Mouse (Mus musculus): ENCODE results near the gene Dthd1.

The Dthd1 gene

DNA sequence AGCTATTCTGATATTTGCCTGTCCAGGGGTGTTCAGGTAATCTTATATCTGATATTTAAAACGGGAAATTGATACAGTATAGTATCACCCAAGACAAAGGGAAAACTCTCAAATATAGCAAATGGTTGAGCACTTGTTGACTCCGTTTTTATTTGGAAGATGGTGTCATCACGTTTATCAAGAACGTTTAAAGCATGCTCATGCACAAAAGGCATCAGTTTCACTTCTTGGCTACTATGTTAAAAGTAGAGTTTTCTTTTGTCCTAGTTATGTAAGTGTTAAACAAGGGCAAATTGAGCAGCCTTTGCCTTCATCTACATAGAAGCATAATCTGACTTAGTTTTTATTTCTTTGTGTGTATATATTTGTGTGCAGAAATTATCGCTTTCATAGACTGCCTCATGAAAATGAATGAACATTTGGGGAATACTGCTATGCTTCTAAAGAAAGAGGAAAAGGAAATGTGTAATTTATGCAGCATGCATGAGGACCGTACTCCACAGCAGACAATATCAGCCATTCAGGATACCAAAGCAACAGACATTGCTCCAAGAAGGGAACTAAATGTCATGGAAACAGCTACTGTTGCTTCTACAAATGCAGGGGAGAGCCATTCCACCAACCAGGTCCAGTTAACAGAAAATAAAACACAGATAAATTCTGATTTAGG lies at the start of gene Dthd1:
Gene Dthd1 (plus strand): TSS at position 422 of the 670 bp plus-strand sequence.
- no peak for DNase-seq

DNA sequence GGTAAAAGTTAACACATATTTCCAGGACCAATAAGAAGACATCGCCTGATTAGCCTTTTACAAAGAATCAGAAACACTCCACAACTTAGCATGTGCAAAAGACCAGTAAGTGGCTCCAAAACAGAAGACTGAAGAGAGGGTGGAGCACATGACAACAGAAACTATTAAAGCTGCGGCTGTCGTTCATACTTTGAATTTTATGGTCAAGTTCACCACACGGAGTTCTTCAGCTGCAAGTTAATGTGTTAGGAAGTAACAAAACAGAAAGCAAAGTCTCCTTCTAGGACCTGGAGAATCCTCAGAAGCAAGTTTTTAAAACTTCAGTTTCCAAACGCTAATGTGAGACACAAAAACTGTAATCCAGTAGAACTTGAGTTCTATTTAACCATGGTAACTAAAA lies 49.5 kb upstream of the Dthd1 start:
- DNase-seq = no peak

DNA sequence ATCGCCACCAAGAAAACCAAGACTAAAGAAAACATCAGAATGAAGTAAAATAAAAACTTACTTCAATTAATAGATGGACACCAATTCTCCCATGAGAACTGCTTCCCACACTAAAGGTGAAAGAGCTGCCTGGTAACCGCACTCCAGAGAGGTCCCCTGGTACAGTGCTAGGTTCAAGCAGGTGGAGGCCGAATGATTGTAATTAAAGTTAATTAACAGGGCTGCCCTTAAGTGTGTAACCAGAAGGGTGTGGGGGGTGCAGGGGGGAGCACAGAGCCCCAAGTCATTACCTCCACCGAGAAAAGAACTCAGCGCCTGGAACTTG lies 48.2 kb upstream of the Dthd1 start:
- DNase-seq = no peak

DNA sequence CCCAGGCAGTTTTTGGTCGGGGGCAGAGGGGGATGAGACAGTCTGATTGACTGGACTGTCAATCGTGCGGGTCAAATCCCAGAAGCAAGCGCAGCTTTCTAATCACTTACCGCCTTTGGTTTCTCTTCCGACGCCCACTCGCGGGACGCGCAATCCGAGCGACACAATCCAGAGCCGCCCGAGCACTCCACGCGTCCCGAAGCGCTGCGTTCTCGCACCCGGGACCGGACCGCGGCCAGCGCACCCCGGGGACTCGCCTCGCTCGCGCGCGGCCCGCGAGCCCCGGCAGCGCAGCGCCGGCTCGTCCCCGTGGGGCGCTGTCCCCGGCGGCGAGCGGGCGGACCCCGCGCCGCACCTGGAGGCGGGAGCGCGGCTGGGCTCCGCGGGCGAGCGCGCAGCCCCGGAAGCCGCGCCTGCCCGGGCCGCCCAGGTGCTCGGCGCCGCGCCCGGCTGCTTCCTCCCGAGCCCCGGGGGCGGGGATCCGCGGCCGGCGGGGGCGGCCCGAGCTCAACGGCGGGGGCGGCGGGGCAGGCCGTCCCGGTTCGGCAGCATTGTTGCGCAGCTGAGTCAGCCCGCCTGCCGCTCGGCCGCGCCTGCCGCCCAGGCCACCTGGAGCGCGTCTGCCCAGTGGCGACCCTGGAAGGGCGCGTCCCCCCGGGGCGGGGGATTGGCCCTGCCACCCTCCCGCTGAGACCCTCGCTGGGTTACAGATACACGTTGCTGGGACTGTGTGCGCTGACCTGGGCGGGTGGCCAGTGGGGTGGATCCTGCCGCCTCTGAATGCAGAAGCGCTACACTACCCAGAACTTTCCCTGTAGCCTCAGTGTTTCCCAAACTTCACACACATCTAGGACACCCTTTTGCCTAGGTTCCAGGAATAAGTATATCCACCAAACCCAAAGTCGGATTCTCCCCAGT lies 47.6 kb upstream of the Dthd1 start, which contains the start of gene Arap2:
Gene Arap2 (minus strand): TSS at position 376 of the 918 bp plus-strand sequence.
- DNase-seq = peak; percentile 50 to 74

DNA sequence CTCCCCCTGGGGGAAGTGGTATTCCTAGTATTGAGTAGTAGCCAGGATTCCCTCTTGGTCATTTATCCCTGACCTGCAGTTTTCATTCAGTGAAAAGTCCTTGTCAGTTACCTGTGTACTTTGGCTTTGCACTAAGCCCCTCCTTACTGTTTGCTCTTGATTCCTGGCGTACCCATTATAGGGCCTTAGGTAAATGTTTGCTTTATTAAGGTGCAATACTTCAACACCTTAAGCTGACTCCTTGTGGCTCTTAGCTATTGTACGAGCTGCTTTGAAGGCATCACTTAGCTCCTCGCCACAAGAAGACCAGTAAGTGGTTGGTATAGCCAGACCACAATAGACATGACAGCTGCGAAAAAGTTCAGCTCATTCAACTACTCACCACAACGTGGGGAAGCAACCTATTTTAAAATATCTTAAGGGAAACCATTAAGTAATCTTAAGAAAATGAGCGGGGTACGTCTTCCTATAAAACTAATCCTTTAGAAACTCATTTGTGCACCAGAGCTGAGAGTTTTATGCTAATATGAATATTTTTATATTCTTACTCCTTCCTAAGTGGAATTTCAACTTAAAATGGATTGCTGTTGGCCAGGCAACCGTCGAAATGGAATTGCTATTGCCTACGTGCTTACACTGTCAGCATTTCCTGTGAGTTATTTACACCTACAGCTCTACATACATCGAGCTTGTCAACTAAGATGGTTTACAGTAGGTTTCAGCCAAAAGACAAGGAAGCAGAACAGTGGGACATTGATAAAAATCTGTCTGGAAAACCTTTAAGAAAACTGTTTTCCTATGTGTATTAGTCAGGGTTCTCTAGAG lies 41.6 kb upstream of the Dthd1 start:
- no peak for DNase-seq

DNA sequence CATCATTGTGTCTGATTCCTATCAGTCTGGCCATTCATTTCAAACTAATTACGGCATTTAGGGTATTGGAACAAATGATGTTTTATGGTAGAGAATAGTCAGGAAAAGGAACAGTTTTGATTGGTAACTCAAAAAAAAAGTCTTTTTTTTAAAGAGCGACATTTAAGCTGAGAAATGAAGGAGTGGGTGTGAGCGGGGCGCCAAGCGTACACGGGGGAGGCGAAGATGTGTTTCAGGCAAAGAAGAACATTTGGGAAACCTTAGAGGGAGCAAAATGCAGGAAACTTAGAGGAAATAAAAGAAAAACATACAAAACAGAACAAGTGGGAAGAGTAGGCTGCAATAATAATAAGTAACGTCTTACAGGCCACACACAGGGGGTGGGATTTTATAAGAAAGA lies 35.8 kb upstream of the Dthd1 start:
- DNase-seq = no peak

DNA sequence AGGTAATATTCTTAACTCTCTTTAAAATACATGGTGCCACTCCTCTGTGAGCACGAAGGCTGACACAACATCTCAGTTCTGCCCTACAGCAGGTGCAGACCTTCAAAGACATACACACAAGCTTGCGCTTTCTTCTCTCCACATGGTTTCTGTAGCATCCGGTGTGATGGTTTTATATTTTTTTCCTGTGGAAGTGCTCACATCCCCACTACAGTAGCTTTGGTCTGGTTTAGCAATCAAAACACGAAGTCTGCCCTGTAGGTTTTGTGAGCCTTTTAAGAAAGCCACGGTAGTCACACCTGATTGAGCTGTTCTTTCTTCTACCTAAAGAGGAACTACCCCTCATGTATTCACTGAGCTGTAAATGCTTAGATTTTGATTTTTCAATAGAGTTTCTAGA lies 34.9 kb upstream of the Dthd1 start:
- no peak for DNase-seq

DNA sequence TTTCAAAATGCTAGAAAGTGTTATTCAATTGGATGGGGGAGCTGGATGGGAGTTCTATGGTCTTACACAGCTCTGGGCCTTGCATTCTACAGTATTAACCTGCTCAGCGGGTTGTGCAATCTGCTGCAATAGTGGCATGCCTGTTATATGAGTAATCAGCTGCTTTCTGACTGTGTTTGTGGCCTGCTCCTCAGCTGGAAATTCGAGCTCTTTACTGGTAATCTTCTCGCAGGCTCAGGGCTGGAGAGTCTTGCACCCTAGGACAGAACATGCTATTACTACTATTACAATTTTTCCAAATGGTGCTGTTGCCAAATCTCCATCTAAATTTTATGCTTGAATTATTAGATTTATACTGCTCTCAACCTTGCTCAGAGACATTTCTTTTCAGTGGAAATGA lies 26.8 kb upstream of the Dthd1 start:
- DNase-seq = no peak

DNA sequence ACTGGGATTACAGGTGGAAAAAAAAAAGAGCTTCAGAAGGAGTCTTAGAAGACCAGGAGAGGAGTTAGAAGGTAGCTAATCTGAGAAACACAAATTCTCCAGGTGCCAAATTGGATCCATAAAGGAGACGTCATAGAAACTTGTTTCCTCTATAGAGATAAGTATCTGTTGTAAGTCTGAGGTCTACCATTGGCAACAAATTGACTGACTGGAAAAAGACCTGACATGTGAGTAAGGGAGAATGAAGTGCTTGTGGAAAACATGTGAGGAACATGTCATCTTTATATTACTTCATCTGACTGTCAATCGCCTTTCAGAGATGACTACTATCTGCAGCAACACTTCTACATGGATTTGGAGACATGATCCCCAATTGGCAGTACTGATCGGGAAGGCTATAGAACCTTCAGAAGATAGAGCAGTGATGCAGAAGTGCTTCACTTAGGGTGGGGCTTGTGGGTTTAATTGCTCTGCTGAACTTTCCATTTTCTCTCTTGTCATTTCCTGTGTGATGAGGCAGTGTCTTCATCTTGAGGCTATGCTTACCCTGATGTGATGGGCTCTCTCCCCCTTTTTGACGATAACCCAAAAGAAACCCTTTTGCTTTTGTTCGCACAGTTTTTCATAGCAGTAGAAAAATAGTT lies 22.6 kb upstream of the Dthd1 start:
- no peak for DNase-seq

DNA sequence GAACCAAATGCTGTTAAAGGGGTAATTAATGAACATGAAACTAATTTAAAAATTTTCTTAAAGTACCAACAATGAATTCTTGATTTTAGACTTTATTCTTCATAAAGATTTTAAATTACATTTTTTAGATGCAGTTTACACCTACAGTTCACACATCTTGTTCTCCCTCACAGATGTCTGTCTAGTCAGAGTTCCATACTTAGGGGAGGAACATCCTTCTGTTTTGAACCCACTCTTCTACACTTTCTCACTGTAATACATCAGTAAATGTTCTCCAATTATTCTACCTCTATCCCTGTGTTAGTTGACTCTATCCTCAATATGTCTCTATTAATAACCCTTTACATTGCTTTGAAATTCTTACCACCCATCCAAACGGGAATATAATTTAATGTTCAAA lies 20.8 kb upstream of the Dthd1 start:
- DNase-seq = no peak

DNA sequence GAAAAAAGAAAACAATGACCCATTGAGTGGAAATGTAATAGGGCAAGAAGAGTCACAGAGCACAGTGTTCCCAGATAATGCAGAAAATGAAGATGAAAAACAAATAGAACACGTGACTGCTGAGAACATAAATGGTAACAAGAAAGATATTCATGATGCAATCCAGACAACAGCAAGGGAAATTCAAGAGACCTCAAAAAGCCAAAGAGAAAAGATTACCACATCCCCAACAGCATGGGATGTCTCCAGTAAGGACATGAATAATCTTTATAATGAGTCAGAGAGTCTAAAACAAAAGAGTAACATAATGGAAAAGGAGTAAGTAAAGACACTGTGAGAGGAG lies 420 bp downstream of the Dthd1 start:
- DNase-seq = no peak

DNA sequence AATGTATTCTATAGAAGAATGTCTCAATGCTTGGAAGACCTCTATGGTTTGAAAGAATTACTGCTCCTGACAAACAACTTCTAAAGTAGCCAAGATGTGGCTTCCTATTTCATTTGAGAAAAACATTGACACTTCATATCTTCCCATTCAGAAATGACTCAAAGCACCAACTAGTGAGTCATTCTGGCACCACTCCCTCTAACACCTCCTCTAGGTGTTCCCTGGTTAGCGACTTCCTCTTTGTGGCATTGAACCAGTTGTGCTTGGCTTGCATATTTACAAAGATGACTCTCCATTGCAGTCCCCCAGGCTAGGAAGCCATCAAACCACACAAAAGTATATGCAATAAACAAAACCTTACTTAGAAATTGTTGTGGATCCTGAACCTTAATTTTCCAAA lies 2.1 kb downstream of the Dthd1 start:
- DNase-seq = no peak

DNA sequence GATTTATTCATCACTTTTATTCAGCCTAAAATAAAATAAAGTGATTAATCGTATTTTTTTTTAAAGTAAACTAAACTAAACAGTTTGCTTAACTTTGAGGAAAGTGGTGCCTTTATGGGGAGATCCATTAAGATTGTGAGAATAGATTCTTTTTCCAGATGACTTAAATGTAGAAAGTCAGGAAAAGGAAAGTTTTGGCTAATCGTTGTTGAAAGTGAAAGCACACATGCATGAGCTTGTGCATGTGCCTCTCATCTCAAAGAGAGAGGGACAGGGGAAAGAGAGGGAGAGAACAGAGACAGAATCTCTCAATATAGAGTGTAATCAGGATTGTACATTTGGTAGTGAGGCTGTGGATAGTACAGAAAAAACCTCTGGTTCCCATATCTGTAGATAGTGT lies 5.9 kb downstream of the Dthd1 start:
- no peak for DNase-seq

DNA sequence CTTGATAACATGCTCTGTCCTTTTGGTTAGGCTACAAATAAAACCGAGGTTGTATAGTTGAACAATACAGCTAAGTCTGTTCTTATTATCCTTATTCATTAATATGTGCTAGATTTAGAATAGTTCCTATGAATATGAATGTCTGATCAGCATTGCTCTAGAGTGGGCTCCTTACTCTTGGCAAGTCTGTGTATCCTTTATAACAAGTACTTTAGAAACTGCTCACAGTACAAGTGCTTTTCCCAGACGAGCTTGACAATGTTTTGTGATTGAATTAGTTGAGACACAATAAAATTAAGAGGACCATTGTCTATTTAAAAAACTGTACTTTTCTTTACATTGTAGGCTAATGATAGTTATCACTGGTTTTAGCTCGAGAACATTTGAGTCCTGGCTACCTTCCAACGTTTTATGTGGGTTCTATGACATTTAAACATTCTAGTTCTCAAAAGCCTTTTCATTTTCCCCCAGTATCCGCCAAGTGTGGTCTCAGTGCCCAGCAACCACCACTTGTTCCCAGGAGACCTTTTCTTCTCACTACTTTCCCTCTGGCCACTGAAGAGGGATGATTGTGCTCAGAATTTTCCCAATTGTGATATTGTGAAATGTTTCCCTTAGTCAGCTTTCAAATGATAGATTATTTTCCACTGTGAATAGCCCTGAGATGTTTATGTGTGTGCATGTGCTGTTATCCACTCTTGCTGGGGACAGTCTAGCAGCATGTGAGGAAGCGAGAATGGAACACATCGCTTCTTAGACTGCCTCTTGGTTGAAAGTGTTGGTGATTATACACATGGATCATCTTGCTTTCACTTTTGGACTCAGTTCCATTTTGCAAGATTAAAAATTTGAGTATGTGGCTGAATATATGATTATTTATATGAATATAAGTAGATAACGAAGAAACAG lies 7.0 kb downstream of the Dthd1 start:
- DNase-seq = no peak

DNA sequence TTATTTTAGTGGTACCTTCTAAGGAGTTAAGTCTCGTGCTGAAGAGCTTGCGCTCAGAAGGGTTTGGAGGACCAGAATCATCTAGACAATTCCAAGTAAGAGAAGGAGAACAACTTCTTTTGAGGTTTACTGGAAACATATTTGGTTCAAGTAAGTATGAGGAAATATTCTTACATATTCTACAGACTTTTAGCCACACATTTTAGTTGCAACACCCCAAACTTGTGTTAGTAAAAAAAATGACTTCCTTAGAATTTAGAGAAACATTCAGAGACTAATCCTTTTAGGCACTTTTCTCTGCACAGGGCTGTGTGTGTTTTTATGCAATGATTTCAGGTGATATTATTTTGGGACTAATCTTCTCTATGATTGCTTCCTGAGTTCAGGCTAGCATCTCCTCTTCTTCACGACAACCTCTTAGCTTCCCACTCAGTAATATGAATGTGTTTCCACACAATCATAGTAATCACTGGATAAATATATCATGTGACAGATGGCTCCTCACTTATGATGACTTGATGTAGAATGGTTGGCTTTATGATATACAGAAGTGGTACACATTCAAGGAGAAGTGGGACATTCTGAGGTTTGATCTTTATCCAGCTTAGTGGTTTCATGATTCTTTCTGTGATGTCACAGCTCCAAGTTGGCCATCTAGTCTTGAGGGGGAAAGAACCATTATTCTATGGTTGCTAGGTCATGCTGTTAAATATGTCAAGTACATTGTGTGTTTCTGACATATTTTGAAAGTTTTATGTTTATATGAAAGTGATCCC lies 29.5 kb downstream of the Dthd1 start:
- DNase-seq = no peak

DNA sequence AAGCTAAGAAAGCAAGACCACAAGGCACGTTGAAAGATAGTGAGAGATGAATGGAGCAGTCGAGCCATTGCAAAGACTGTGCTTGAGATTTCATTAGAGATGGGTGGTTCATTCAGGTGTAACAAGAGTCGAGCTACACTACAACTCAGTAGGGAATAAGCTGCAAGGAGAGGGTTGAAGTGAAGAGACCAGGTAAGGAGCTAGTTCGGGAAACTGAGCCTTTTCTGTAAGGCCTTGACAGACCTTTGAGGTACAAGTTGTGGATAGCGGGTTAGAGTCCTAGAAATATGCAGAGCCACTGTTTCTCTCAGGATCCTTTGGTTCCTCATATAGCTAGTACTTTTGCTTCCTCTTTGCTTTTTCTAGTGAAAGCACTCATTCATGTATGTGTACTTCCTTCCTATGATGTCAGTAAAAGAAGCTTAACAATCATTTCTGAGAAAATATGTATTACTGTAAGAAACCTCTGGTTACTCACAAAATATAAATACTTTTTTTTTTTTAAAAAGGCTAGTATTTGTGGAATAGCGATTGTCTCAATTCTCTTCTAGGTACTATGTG lies 33.0 kb downstream of the Dthd1 start:
- DNase-seq = no peak

DNA sequence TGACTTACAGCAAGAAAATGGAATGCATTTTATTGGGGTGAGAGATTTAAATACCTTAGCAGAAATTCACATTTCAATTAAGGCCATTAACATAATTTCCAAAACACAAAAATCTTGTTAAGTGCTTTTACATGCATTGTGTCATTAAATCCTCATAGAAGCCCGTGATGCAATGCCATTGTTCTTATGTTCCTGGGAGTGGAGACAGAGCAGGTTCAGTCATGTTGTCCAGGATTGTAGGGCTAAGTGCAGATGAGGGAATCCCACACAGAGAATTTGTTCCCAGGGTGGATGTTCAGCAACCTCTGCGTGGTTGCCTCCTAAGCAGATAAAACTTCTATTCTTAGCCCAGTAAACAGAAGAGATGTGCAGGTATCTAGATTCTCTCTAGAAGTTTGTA lies 37.7 kb downstream of the Dthd1 start:
- DNase-seq = no peak

DNA sequence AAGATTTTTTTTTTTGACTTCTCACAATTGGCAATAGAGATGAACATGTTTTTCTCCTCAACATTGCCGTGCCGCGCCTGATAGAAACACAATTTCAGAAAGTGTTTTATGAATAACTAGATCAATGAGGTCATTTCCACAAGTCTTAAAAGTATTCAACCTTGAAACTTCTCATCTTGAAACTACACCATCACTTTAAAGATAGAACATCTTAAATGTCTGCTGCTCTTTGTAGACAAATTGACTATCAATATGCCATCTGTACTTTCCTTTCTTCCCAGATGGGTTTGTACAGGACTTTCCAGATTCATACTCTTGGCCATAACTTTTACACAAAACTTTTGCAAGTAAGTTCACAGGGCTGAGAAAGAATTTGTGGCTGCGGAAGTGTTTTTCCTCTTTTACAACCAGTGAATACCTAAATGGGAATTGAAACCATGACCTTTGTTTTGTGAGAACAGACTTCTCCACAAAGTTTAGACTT lies 40.8 kb downstream of the Dthd1 start:
- DNase-seq = no peak

DNA sequence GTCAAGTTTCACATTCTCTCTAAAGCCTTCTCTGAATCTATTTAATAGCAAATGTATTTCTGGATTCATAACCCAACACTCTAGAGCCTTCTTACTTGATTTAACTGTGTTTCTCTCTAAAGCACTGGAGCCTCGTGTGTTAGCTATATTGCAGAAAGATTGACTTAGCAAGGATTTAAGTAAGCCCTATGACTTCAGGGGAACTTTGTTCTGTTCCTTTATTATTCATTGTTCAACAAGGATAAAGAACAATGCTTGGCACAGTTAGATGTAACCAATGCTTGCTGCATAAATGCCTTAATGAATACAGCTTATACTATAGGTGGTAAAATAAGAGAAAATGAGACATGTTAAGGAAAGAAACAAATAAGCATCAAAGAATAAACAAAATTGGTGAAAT lies 43.9 kb downstream of the Dthd1 start:
- DNase-seq = no peak

DNA sequence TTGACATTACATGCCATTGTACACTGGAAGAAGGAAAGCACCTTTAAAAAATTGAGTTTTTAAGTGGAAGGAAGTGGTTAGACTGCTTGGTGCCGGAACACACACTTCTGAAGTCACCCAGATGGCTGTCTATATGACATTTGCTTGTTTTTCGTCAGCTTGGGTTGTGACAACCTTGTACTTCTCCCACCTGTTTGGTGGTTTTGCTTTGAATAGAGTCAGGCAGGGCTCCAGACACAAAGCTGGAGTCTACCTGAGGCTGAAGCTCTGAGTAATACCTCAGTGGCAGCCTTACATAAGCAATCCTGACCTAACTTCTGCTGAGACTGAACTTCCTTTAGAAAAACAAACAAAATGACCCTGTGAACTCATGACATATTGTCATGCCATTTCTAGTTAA lies 44.7 kb downstream of the Dthd1 start:
- DNase-seq = no peak

DNA sequence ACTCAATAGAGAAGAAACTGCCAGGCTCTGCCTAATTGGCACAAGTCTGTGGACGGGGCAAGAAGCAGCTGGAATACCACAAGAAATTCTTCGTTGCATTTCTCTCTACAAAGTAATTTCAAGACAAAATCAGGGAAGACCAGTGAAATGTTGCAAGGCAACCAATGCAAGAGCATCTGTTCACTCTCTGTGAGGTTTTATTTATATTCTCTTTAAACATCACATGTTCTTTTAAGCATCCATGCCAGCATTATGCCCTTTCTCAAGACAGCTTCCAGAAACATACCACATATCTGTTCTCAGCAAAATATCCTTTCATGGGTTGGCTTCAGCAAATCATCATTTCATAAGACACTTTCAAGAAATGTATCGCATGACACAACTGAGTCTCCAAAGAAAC lies 50.7 kb downstream of the Dthd1 start:
- DNase-seq = no peak
